ENCODE assay signal across 28 mouse cellular contexts in genomic region chr3:93600206-93600605, GRCm38 (mm10). TPM values are rescaled to one million over a fixed set of nuclear protein-coding genes. Genes with fewer than 3 reads are reported as not detected.
DNase-seq lines count a peak whose midpoint lies in the region; ATAC-seq lines count a peak whose summit lies in the region.
"Had no signal": no experiment of that assay in that cellular context is flagged by ENCODE, and none has a peak within 500 bp of the region (broad histone marks: within the 10 kb centered on the region; RNA-seq: fewer than 3 reads in every experiment).

No protein-coding gene starts in this region.

- H3K4me2 ChIP-seq in heart, embryonic 11.5 days, result no peak overlapping the region
- no peak overlapping the region for H3K4me2 ChIP-seq in kidney, embryonic 14.5 days (replicated peaks; ENCODE audit: low read depth, low read length)
- H3K4me2 ChIP-seq: embryonic facial prominence, embryonic 12.5 days; forebrain, embryonic 13.5 days had no signal

- H3K4me1 ChIP-seq in heart, embryonic 11.5 days (ENCODE audit: control insufficient read depth, insufficient read depth, low read length), result 0 out of 2 replicates have a peak, but pooled peaks cover 4% of the 10 kb centered on the region
- peaks cover 18% of the 10 kb centered on the region for H3K4me1 ChIP-seq in kidney, embryonic 14.5 days (ENCODE audit: control insufficient read depth, insufficient read depth, low read length)

- no peak overlapping the region for H3K9ac ChIP-seq in heart, embryonic 11.5 days (ENCODE audit: low read depth, low read length)
- H3K9ac ChIP-seq in kidney, embryonic 14.5 days (ENCODE audit: low read depth, low read length), result no peak overlapping the region
- H3K9ac ChIP-seq: embryonic facial prominence, embryonic 12.5 days; forebrain, embryonic 13.5 days had no signal

- 80% methylated on average over 2 of the region's 2 CpGs for WGBS in heart, embryonic 11.5 days (ENCODE audit: insufficient replicate concordance)
- 71% methylated on average over 2 of the region's 2 CpGs for WGBS in kidney, embryonic 14.5 days

- ATAC-seq in heart, embryonic 11.5 days (replicated peaks; ENCODE audit: insufficient number of reproducible peaks, low FRiP score, low TSS enrichment), result no peak
- ATAC-seq in kidney, embryonic 14.5 days (ENCODE audit: low FRiP score, low TSS enrichment), result no peak
- ATAC-seq: activated CD4-positive, CD25-positive, alpha-beta regulatory T cell, adult 4 months; CD4-positive, CD25-positive, alpha-beta regulatory T cell, adult 4 months; forebrain, embryonic 13.5 days; Patski had no signal

- H3K27ac ChIP-seq in heart, embryonic 11.5 days (ENCODE audit: low read depth, low read length), result no peak overlapping the region
- H3K27ac ChIP-seq in kidney, embryonic 14.5 days (ENCODE audit: low read depth, low read length), result no peak overlapping the region
- H3K27ac ChIP-seq: embryonic facial prominence, embryonic 10.5 days; embryonic facial prominence, embryonic 12.5 days; forebrain, embryonic 13.5 days had no signal

- H3K36me3 ChIP-seq in heart, embryonic 11.5 days (ENCODE audit: control insufficient read depth, insufficient read depth, low read length), result no peaks in the 10 kb centered on the region
- H3K36me3 ChIP-seq in kidney, embryonic 14.5 days (ENCODE audit: control insufficient read depth, insufficient read depth, low read length), result no peaks in the 10 kb centered on the region
- H3K36me3 ChIP-seq: embryonic facial prominence, embryonic 10.5 days; embryonic facial prominence, embryonic 12.5 days; G1E had no signal

- no peaks in the 10 kb centered on the region for H3K9me3 ChIP-seq in heart, embryonic 11.5 days (replicated peaks; ENCODE audit: control insufficient read depth, low read length)
- H3K9me3 ChIP-seq in kidney, embryonic 14.5 days (ENCODE audit: control insufficient read depth, low read length), result no peaks in the 10 kb centered on the region
- H3K9me3 ChIP-seq: embryonic facial prominence, embryonic 10.5 days; embryonic facial prominence, embryonic 12.5 days; forebrain, embryonic 13.5 days had no signal

- DNase-seq in heart, adult 11 months, result peak; percentile 78
- peak; percentile 24 for DNase-seq in kidney, adult 18-20 months
- no peak for DNase-seq in kidney, postnatal 14 days
- peak; percentile 50 to 58 for DNase-seq in kidney, adult 8-10 months
- no peak for DNase-seq in kidney, postnatal 4 days
- peak; percentile 42 to 60 for DNase-seq in kidney, postnatal 25 days
- DNase-seq: adrenal gland, adult 8-10 months; adrenal gland, postnatal 14 days; adrenal gland, postnatal 36 days; B cell, adult 2 months; cerebellum, adult 11-12 months; cerebellum, adult 2 months; cerebellum, adult 9-10 months; cerebellum, postnatal 10 days; cerebellum, postnatal 25 days had no signal

- H3K4me3 ChIP-seq in heart, embryonic 11.5 days (ENCODE audit: low read depth, low read length), result no peak overlapping the region
- H3K4me3 ChIP-seq in kidney, embryonic 14.5 days (ENCODE audit: low read length), result no peak overlapping the region
- H3K4me3 ChIP-seq: embryonic facial prominence, embryonic 10.5 days; embryonic facial prominence, embryonic 12.5 days; forebrain, embryonic 13.5 days had no signal

- H3K27me3 ChIP-seq in heart, embryonic 11.5 days (ENCODE audit: control insufficient read depth, insufficient read depth, low read length), result no peaks in the 10 kb centered on the region
- H3K27me3 ChIP-seq in kidney, embryonic 14.5 days (ENCODE audit: control insufficient read depth, insufficient read depth, low read length), result no peaks in the 10 kb centered on the region
- H3K27me3 ChIP-seq: CH12.LX; embryonic facial prominence, embryonic 12.5 days; forebrain, embryonic 13.5 days; Patski had no signal

RNA-seq across cellular contexts. Expression of gene S100a10, which starts 45.3 kb away (rescaled TPM):
- 216 and 222 TPM in 2 replicates for polyA plus RNA-seq in heart, embryonic 11.5 days (2014; fragmentation: Nextera tagmentation; extraction: Ambion mirVana)
- 407 and 546 TPM in 2 replicates for polyA plus RNA-seq in kidney, embryonic 14.5 days (2014; fragmentation: Nextera tagmentation; extraction: Ambion mirVana)
- polyA plus RNA-seq: G1E had no signal

RNA-seq across cellular contexts. Expression of gene Tdpoz2, which starts 52.3 kb away (rescaled TPM):
- polyA plus RNA-seq in heart, embryonic 11.5 days (2014; fragmentation: Nextera tagmentation; extraction: Ambion mirVana), result not detected in 2 replicates
- not detected in 2 replicates for polyA plus RNA-seq in kidney, embryonic 14.5 days (2014; fragmentation: Nextera tagmentation; extraction: Ambion mirVana)
- polyA plus RNA-seq: activated CD4-positive, CD25-positive, alpha-beta regulatory T cell, adult 4 months; CD4-positive, CD25-positive, alpha-beta regulatory T cell, adult 4 months; cerebellum, adult 2 months; cortical plate, adult 2 months; embryonic facial prominence, embryonic 10.5 days; embryonic facial prominence, embryonic 12.5 days; embryonic facial prominence, embryonic 14.5 days; forebrain, embryonic 11.5 days; forebrain, embryonic 13.5 days; G1E; Patski had no signal

Comparison
In these comparisons a context has a peak if more than half of its experiments do, and no peak if none do; other contexts are left out.
1. DNase-seq: peak in heart, adult 11 months (single experiment), kidney, adult 18-20 months (single experiment), kidney, adult 8-10 months (2 of 2) and kidney, postnatal 25 days (2 of 2); none in kidney, postnatal 14 days (single experiment) and kidney, postnatal 4 days (0 of 2).